Mouse (Mus musculus) urinary bladder, postnatal 25 days (tissue): ENCODE results near the gene Gm21119.
"Not testable (repeated sequence)": the region's sequence is repeated elsewhere in the genome, so short reads cannot be mapped to it uniquely, and the experiment has no call there.

ENCODE experiments used
- DNase-seq: peaks from one replicate; pipeline ENCODE4 v3.0.0; 2022; ENCODE audit warnings: low spot score

Gm21119 gene

DNA sequence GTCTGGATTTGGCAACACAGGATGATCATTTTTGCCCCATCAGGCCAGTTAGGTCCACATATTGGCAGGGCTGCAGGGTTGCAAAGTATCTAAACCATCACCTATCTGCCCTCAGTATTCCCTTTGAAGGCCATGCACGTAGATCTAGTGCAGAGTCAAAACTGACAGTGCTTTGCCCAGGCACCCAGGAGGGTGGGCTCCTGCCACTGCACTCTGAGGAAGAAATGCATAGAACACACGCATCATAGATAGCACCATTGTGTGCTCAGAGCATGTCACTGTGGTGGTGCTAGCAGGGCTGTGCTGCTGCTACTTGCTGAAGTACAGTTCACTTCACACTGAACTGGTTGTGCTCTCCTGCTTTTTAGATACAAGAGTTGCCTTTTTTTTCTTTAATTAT, at the start of gene Gm21119:
Gm21119 (plus strand) TSS at position 301 of the 400 bp plus-strand sequence.
- DNase-seq, result not testable (repeated sequence)

DNA sequence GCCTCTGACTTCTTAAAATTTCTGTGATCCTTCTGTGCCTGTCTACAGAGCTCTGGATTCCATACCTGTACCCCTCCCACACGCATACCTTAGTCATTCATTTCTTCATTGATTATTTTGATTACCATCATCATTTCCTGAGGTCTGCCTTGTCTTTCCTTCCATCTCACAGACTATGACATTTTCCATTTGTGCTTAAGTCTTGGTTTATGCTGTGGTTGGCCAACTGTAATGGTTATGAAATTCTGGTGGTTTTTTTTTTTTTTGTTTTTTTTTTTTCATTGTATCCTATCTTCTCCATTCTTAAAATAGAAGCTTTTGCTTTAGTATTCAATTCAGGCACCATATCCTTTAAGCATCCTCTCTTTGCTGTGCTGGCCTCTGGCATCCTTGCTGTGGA, 48.0 kb upstream of the Gm21119 start:
- DNase-seq, result not testable (repeated sequence)

DNA sequence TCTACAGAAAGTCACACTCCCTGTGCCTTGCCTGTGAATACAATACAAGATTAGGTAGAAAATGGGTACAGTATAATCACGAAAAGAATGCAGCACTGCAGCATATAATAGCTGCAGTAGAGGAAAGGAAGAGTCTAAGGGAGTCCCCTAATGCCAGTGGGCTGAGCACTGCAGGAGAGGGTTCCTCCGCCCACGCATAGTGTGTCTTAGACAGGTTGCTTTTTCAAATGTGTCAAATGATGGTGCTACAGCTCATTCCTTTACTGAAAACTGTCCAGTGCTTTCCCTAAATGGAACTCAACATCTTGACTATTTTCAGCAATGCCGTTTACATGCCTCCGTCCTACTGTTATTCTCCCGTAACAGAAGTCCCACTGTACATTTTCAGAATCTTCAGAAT, 33.6 kb upstream of the Gm21119 start:
- DNase-seq, result not testable (repeated sequence)

DNA sequence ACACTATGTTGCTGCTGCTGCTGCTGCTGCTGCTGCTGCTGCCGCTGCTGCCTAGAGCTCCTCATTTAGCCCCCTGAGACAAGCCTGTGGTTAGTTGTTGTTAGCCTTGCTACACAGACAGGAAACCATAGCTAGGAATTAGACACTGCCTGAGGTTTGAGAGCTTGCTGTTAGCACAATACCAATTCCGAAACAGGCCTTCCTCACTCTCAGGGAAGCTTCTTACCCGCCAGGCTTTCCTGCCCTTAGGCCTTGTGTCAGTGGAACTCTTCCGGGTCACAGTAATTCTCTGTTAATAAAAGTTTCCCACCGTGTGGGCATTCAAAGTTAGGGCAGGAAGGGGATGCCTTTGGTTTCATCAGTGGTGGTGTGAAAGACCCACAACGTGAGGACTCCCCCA, 31.9 kb upstream of the Gm21119 start:
- not testable (repeated sequence) for DNase-seq

DNA sequence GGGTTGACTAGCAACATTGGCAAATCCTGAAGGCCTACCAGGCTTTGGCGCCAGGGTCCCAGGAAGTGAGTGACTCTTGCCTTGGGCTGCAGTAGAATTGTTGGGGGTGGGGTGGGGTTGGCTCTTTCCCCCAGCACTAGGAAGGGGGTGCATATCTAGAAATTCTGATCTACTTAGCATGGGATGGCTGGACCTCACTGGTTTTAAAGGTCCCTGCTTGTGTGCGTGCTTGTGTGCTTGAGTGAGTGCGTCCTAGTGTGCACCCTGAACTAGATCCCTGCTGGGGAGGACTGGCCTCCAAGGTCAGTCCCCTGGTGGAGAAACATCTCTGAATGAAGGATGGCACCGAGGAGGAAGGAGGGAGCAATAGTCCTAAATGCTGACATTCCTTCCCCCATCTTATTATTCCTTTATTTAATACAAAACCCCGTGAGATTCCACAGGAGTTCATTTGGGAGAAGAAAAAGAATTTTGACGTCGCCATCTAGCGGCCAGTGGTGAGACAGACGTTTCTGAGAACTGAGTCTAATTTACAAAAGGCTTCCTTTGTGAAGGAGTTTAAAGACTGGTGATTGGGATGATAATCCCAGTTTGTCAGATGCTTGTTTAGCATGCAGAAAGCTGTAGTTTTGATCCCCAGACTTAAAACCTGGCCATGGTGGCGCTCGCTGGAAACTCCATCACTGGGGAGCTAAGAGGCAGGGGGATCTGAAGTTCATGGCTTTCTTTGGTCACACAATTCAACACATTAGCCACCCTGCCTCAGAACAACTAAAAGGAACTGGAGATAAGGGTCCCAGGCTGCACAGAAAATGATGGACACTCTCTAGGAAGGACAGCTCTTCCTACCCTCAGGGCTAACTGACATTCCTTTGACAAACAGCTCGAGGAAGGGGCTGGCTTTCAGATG, 26.2 kb upstream of the Gm21119 start:
- DNase-seq, result not testable (repeated sequence)

DNA sequence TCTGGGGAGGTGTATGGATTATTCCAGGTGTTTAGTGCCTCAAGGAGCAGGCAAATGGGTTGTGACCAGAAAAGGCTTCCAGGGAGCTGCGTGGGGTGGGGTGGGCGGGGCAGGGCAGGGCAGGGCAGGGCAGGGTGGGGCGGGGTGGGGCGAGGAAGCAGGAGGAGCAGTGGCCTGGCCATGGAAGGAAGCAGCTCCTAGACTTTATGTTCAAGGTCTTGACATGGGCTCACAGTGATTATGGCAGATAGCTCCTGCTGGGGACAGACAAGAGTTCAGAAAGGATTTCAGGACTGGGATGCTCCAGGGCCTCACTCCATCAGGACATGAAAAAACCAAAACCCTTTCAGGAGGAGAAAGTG, 25.6 kb upstream of the Gm21119 start:
- peak; percentile 32 for DNase-seq

DNA sequence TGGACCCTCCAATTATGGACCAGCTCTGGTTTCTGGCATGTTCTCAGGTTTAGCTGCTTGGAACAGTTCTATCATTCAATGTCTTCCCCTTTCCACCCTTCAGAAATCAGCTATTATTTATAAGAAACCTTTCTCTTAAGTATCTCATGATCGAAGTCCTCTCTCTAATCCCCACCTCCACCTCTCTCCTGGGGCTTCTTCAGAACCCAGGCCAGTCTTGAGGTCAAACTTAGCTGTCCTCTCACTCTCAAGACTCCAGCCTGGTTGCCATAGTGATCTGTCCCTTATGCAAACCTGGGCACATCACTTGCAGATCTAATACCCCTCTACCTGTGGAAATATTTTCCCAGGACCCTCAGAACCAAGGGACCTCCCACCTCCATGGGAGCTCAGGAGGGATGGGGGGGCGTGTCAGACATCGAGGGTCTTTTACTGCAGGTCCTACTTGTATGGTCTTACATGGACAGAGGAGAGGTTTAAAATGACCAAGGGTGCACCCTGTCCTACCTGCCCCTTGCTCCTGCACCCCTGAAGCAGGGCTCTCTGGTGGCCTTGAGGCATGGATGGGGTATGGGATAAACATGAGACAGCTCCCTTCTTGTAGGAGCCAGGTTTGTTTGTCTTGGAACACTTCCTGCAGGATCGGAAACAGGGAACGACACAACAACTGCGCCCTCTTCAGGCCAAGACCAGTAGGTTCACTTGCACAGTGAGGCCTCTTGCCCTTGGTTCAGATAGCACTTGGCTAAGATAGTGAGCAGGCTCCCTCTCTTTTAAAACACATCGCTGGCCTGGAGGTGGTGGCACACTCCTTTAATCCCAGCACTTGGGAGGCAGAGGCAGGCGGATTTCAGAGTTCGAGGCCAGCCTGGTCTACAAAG, 24.4 kb upstream of the Gm21119 start:
- peak; percentile 28 for DNase-seq

DNA sequence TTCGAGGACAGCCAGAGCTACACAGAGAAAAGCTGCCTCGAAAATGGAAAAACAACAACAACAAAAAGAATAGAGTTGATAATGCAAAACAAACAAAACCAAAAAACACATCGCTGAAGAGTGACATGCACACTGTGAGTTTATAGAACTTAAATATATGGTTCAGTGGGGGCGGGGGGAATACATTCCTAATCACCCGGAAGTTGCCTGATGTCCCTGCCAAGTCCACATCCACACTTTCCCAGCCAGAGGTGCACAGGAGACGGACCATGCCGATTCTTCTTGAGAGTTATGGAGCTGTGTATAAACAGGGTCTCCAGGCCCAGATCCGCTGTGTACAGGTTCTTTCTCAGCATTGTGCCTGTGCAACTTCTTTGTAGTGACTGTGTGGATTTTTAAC, 23.7 kb upstream of the Gm21119 start:
- DNase-seq, result not testable (repeated sequence)

DNA sequence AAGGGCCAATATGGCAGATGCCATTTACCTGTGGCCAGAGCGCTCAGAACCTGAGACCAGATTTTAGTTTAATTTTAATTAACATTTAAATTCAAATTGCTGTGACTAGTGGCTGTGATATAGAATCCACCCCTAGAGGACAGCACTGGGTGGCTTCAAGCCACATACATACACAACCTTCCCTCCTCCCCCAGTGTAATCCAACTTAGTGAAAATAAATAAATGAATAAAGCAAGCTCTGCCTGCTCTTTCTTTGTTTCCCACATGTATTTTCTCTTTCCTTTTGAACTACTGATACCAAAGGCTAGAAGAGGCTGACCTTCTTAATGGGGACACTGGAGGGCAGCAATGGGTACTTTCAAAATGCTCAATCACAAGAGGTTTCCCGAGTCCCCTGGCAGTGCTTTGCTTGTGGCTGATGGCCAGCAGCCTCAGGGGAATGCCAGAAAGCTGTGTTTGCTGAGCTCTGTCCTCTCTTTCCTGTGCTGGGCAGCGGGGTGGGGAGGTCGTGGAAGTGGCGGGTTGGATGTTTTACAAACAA, 21.9 kb upstream of the Gm21119 start:
- DNase-seq, result not testable (repeated sequence)

DNA sequence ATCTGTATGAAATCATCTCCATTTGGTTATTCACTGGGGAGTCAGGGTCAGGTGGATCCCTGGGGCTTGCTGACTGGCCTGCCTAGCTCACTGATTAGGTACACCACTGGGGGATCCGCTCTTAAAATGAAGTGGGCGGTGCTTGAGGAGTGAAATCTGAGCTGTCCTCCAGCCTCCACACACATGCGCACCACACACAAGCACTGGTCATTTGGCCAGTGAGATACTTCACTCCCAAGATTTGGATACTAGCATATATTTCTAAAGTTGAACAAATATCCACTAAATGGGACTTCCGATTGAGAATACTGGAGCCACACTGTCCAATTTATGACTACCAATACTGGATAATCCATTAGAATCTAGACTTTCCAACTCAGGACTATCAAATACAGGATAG, 20.9 kb upstream of the Gm21119 start:
- peak; percentile 66 for DNase-seq

DNA sequence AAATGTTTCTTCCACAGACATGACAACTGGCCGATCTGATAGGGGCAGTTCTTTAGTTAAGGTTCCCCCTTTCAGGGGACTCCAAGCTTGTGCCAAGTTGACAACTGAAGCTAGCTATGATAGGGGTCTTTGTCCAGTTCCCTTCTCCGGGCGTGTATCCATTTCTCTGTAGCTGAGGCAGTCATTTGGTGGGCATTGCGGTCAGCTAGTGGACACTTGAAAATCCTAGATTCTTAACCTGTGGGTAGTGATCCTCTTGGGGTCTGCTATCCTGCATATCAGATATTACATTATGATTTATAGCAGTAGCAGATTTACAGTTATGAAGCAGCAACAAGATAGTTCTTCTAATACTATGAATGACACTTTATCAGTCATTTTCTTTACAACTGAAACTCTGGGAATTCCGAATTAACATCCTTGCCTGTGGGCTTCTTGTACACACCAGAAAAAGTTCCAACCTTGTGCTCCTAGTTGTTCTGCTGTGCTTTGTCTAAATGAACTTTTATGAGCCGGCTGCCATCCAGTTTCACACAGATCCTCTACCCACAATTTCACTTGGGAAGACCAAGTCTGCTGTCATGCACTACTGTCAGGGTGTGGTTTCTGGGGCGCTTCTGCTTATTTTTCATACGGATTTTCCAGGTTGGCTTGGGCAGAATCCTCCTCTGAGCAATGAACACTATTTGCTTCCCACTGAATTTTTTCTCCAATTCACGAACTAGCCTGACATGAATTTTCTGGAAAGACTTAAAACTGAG, 18.5 kb upstream of the Gm21119 start:
- DNase-seq, result not testable (repeated sequence)

DNA sequence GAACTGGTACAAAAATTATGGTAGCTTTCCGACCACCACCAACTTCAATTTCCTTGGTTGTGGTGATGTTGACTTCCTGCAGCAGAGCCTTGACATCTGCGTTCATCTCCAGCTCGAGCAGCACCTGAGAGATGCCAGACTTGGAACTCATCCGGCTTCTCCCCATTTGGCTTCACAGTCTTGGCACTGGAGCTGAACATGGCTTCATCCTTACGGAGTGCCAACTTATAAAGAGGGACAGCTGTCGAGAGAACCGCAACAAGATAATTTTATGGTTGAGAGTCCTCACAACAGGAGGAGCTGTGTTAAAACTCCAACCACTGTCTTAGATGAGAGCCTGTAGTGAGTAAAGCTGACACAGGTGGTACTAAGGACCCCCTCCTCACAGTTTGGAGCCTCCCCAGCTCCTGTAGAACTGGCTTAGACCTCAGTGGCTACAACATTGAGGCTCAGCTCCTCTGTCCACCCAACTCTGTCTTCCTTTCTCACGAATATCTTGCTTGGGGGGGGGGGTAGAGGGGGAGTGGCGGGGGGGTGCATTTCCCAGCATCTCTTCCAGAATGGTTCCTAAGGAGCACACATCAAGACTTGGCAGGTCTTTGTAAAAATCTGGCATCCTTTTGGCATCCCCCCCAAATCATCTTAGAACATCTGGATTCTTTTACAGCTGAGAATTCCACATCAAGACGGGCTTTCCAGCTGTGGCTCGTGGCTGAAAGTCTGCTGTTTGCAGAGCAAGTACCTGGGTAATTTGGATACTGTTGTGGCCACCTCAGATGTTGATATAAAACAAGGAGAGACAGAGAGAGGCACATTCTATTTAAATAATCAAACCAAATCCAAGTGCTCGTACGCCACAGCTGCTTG, 17.6 kb upstream of the Gm21119 start:
- peak; percentile 63 for DNase-seq

DNA sequence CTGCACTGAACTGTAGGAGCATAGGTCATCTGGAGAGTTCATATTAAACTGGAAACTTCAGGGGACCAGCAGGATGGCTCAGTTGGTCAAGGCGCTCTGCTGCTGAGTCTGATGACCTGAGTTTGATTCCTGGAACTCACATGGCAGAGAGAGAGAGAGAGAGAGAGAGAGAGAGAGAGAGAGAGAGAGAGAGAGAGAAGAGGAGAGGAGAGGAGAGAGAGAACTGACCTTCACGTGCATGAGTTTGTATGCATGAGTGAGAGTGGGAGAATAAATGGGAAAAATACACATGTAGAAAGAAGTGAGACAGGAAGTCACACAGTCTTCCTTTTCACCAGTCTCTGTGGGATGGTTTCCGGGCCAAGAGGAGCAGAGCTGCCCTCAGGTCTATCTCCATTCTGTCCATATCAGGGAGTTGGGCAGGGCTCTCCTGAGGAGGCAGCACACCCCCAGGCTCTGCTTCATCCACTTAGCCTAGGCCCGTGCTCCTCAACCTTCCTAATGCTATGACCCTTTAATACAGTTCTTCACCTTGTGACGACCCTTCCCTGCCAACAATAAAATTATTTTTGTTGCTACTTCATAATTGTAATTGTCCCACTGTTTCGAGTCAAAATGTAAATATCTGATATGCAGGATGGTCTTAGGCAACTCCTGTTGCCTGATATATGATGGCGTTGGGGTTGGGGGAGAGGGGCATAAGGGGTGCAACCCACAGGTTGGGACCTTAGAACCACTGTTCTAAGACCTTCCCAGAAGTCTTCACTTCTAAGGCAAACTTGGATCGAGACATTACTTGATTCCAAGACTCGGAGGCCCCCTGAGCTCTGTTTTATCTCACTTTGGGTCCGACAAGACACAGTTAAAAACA, 16.2 kb upstream of the Gm21119 start:
- not testable (repeated sequence) for DNase-seq

DNA sequence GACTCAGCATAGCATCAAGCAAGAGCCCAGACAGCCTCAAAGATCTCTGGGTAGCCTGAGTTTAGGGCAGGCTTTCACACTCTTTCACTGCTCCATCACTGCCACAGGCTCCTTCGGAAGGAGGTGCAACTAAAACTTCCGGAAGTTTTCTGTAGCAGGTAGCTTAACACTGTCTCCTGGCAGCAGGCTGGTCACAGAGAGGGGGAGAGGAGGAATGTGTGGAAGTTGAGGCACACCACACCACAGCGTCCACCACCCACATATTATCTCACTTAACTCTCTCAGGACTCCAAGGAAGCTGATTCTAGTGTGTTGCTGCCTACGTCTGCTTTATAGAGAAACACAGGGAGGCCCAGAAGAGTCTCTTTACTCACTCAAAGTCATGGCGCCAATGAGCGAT, 15.4 kb upstream of the Gm21119 start:
- not testable (repeated sequence) for DNase-seq

DNA sequence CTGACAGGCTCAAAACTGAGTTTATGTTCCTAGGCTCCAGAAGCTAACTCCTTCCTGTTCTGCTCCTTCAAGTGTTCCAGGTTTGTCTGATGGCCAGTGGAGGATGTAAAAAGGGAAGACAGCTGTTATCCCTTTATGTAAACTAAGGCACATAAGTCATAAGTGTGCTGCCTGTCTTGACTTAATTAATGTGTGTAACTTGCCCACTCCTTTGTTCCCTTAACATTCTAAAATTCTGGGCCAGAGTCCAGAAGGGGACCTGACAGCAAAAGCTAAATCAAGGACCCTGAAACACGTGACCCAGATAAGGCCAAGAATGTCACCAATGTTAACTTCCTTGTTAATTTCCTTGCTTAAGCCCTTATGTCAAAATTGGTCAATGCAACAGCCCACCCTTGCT, 3.9 kb upstream of the Gm21119 start:
- DNase-seq, result not testable (repeated sequence)

DNA sequence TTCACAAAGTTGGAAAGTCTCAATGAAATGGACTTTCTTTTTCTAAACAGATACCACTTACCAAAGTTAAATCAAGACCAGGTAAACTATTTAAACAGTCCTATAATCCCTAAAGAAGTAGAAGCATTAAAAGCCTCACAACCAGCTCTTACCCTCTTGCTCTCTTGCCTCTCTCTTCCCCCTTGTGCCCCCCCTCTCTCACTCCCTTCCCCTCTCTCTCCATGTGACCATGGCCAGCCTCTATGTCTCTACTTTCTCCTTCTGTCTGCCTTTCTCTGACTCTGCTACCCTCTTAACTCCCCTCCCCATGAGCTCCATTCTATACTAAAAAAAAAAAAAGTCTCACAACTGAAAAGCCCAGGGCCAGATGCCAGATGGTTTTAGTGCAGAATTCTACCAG, 2.0 kb upstream of the Gm21119 start:
- not testable (repeated sequence) for DNase-seq

DNA sequence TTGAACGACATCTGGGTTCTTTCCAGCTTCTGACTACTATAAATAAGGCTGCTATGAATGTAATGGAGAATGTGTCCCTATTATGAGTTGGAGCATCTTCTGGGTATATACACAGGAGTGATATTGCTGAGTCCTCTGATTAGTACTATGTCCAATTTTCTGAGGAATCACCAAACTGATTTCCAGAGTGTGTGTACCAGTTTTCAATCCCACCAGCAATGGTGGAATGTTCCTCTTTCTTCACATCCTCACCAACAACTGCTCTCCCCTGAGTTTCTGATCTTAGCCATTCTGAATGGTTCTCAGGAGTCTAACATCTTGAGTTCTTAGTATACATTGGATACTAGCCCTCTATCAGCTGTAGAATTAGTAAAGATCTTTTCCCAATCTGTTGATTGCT, 16.0 kb downstream of the Gm21119 start:
- not testable (repeated sequence) for DNase-seq

DNA sequence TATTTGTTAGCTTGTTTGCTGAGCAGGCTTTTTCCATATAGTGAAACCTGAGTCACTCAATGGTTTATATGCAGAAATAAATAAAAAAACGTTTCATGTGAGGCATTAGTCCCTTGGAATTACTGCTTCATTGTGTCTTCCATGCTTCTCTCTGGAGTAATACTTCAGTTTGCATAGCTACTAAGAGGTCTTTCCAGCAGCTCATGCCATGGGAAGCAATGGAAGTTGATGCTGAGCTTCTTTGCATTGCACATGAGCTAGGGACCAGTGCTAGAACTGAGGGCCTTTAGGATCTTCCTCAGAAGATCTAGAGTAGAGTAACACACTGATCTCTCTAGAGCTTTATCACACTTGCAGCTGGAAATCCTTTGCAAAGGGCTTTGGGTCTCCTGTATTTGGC, 23.2 kb downstream of the Gm21119 start:
- DNase-seq, result peak; percentile 2

DNA sequence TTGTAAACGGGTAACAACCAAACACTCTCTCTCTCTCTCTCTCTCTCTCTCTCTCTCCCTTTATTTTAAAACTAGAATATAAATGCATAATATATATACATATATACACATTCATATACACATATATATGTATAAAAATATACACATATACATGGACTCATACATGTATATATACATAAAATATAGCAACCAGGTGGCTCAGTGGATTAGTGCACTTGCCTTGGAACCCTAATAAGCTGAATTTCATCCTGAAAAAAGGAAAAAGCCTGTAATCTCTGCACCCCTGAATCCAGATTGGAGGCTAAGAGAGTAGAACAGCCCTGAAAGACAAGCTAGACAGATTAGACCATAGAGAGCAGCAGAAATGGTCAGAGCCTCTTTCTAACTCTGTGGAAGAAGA, 28.8 kb downstream of the Gm21119 start:
- peak; percentile 12 for DNase-seq

DNA sequence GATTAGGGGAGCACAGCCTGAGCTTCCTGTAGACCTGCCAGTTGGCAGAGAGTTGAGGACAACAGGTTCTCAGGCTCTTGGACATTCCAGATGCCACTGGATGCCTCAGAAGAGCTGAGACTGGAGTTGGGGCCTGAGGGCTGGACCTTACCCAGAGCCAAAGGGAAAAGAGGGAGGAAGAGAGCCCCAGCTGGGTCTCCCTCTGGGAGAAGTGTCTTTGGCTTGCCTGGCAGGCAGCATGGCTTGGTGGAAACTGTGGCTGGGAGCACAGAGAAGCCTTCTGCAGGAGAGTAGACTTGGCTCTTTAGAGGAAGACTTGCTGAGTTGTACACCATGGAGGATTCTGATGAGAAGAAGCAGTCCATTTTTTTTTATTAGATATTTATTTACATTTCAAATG, 38.3 kb downstream of the Gm21119 start:
- peak; percentile 23 for DNase-seq
